Mouse (Mus musculus) CH12F3 (cell line): Measurements from ENCODE around the gene Slfn5.

Experiments used
- in situ Hi-C: fragments of 300-500 bp; cut with MboI; formaldehyde crosslinking; loops from 2 replicates; pipeline ENCODE4 v1.14.3; 2020; ENCODE audit warnings: low sequenced_read_pairs

Slfn5 gene

DNA sequence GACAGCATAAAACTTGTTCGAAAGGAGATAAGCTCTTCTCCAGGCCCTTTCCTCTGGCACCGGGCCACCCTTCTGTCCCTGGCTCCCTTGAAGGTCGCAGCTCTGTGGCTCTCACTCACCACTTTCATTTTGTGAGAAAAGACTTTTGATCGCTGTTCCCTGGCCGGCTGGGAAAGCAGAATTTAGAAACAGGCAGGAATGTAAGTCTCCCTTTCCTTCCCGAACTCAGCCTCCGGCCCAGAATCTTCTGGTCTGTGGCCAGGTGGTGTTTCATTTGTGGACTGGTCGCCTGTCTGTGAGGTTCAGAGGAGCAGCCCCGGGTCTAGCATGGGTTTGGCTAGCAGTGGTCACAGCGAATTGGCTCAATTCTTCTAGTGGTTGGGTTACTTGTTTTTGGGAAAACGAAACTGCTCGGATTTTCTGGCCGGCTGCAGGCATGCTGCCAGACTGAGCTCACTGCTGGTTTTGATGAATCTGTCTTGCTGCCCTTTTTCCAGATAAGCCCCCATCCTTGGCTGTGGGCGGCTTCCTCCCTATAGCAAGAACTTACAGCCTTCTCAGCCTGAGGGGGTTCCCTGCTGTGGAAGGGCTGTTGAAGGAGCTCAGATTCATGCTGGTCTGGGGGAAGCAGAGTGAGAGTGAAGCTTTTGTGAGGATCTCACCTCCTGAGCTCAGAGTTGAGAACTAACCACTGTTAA lies 40.5 kb downstream of the Slfn5 start, which contains the start of gene Slfn9:
Gene Slfn9, minus strand, starts transcription at position 362 of the 698 bp plus-strand sequence.
- in situ Hi-C loops, result no loop called here

DNA sequence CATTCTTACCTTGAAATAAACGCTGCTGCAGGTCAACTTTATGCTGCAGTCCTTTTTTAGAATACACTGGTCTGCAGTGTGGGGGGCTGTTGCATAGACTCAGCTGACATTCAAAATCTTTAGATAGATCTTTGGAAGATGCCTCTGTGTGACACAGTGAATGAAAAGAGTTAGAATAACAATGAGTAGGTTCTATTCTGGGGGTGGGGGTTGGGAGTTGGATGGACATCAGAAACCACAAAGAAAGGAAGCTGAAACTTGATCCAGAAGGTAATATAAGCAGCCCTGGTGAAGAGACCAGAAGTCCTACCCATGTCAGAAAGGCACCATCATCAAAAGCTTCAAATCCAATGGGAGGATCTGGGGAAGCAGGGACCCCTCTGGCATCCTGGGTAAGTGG lies 62.2 kb downstream of the Slfn5 start:
- in situ Hi-C loops, result loop anchor here (10.0 kb wide), 1 partner anchor 49 kb away; no protein-coding TSS in a partner anchor
